ENCODE assay signal across 9 mouse cellular contexts in genomic region chr13:26154701-26155471, GRCm38 (mm10).
DNase-seq lines count a peak whose midpoint lies in the region; ATAC-seq lines count a peak whose summit lies in the region.
"Had no signal": no experiment of that assay in that cellular context is flagged by ENCODE, and none has a peak within 500 bp of the region (broad histone marks: within the 10 kb centered on the region; RNA-seq: fewer than 3 reads in every experiment).

No protein-coding gene starts in this region.

- 32% methylated on average over 12 of the region's 12 CpGs for WGBS in heart, embryonic 14.5 days
- 6% methylated on average over 12 of the region's 12 CpGs for WGBS in midbrain, embryonic 14.5 days
- WGBS in stomach, embryonic 15.5 days = 38% methylated on average over 12 of the region's 12 CpGs

- H3K27ac ChIP-seq in heart, embryonic 14.5 days (replicated peaks in 1 of 2; ENCODE audit: control insufficient read depth in 1 of 2, insufficient read depth in 1 of 2, low read depth in 2 of 2, low read length in 2 of 2) = peak overlapping the region; percentile 69 to 71
- peak overlapping the region; percentile 71 for H3K27ac ChIP-seq in midbrain, embryonic 14.5 days (replicated peaks; ENCODE audit: low read depth, low read length)
- H3K27ac ChIP-seq in stomach, embryonic 15.5 days = peak overlapping the region; percentile 44; the same call in 1 of the 2 replicates
- H3K27ac ChIP-seq: liver, embryonic 14.5 days had no signal

- no peaks in the 10 kb centered on the region for H3K36me3 ChIP-seq in heart, embryonic 14.5 days (ENCODE audit: control insufficient read depth, insufficient read depth, low read length)
- H3K36me3 ChIP-seq in midbrain, embryonic 14.5 days (ENCODE audit: control insufficient read depth, insufficient read depth, low read length) = no peaks in the 10 kb centered on the region
- no peaks in the 10 kb centered on the region for H3K36me3 ChIP-seq in stomach, embryonic 15.5 days

- DNase-seq in brain, embryonic 18.5 days (ENCODE audit: low read depth, low spot score) = peak; percentile 91
- peak; percentile 40 to 88 for DNase-seq in cerebellum, postnatal 4 days (ENCODE audit: low spot score in 2 of 2)
- DNase-seq in layer of hippocampus, postnatal 10 days (ENCODE audit: low spot score in 2 of 2) = peak; percentile 82 to 88
- peak; percentile 90 for DNase-seq in midbrain, embryonic 14.5 days
- DNase-seq in adrenal gland, postnatal 14 days = no peak
- no peak for DNase-seq in thymus, postnatal 25 days

- peaks cover 7 to 25% of the 10 kb centered on the region in 2 experiments for H3K4me1 ChIP-seq in heart, embryonic 14.5 days (ENCODE audit: control insufficient read depth in 2 of 2, insufficient read depth in 2 of 2, low read length in 2 of 2)
- H3K4me1 ChIP-seq in midbrain, embryonic 14.5 days (ENCODE audit: control insufficient read depth, insufficient read depth, low read length) = peaks cover 8% of the 10 kb centered on the region; the same call in 1 of the 2 replicates
- H3K4me1 ChIP-seq in stomach, embryonic 15.5 days = no peaks in the 10 kb centered on the region

- H3K4me2 ChIP-seq in heart, embryonic 14.5 days (ENCODE audit: low read length) = no peak overlapping the region; the same call in 1 of the 2 replicates
- no peak overlapping the region for H3K4me2 ChIP-seq in midbrain, embryonic 14.5 days (ENCODE audit: low read length)
- H3K4me2 ChIP-seq in stomach, embryonic 15.5 days = 0 out of 2 replicates have a peak overlapping the region, but pooled peaks have one; percentile 8

- H3K4me3 ChIP-seq in heart, embryonic 14.5 days (ENCODE audit: control insufficient read depth in 1 of 2, insufficient read depth in 1 of 2, low read depth in 1 of 2, low read length in 2 of 2) = no peak overlapping the region
- no peak overlapping the region for H3K4me3 ChIP-seq in midbrain, embryonic 14.5 days (replicated peaks; ENCODE audit: low read depth, low read length)
- no peak overlapping the region for H3K4me3 ChIP-seq in stomach, embryonic 15.5 days (replicated peaks)

- no peak overlapping the region for H3K9ac ChIP-seq in heart, embryonic 14.5 days (ENCODE audit: low read length)
- no peak overlapping the region for H3K9ac ChIP-seq in midbrain, embryonic 14.5 days (replicated peaks; ENCODE audit: low read length)
- no peak overlapping the region for H3K9ac ChIP-seq in stomach, embryonic 15.5 days
- H3K9ac ChIP-seq: liver, embryonic 14.5 days had no signal

- peak; percentile 81; the same call in 1 of the 2 replicates for ATAC-seq in heart, embryonic 14.5 days (ENCODE audit: insufficient number of reproducible peaks, insufficient read depth, low FRiP score, low read depth)
- ATAC-seq in midbrain, embryonic 14.5 days (ENCODE audit: low FRiP score, low TSS enrichment) = peak; percentile 96
- ATAC-seq in stomach, embryonic 15.5 days (ENCODE audit: insufficient read depth, low FRiP score, low read depth) = peak; percentile 98

- no peaks in the 10 kb centered on the region for H3K27me3 ChIP-seq in heart, embryonic 14.5 days (ENCODE audit: control insufficient read depth, insufficient read depth, low read length)
- no peaks in the 10 kb centered on the region for H3K27me3 ChIP-seq in midbrain, embryonic 14.5 days (ENCODE audit: control insufficient read depth, insufficient read depth, low read length)
- H3K27me3 ChIP-seq in stomach, embryonic 15.5 days (replicated peaks) = no peaks in the 10 kb centered on the region

- no peaks in the 10 kb centered on the region for H3K9me3 ChIP-seq in heart, embryonic 14.5 days (ENCODE audit: control insufficient read depth, low read length)
- no peaks in the 10 kb centered on the region for H3K9me3 ChIP-seq in midbrain, embryonic 14.5 days (ENCODE audit: control insufficient read depth, low read length)
- H3K9me3 ChIP-seq in stomach, embryonic 15.5 days = no peaks in the 10 kb centered on the region

Comparison
In these comparisons a context has a peak if more than half of its experiments do, and no peak if none do; other contexts are left out.
1. DNase-seq: peak in brain, embryonic 18.5 days (single experiment), cerebellum, postnatal 4 days (2 of 2), layer of hippocampus, postnatal 10 days (2 of 2) and midbrain, embryonic 14.5 days (single experiment); none in adrenal gland, postnatal 14 days (single experiment) and thymus, postnatal 25 days (single experiment).
2. Peak in every context shown above with its lines, with median percentiles within 50 percentile points of each other: ATAC-seq and H3K27ac ChIP-seq.